Mouse (Mus musculus) olfactory bulb, adult 2 months (tissue): ENCODE data around the gene Slc22a15.

Experiments
- CTCF ChIP-seq: fragments of 200-500 bp; IDR thresholded peaks from 2 replicates; pipeline ENCODE4 v1.5.1; 2012; ENCODE audit warnings: low read depth, mild to moderate bottlenecking, low read length, moderate library complexity; ENCODE audit not compliant: insufficient read depth
- POLR2A ChIP-seq: fragments of 200-500 bp; IDR thresholded peaks from 2 replicates; pipeline ENCODE4 v1.6.1; 2012; ENCODE audit warnings: mild to moderate bottlenecking, low read depth, low read length, moderate library complexity; ENCODE audit not compliant: insufficient read depth

GRCm38 (mm10) chr3:101925663-101926062 is 1.4 kb upstream of the Slc22a15 start:
- TF ChIP-seq CTCF: no peak
- TF ChIP-seq POLR2A: no peak
